Mouse (Mus musculus) spleen, embryonic (tissue): ENCODE measurements at regions not wholly inside any gene's neighbourhood (a gene's known extent, or its start where the extent isn't known, plus 50 kb on each side); places are given as distances from the start of the nearest gene placed in this dataset.

ENCODE experiments used
- CTCF ChIA-PET: fragments of 350-600 bp; sonication (Branson Sonifier 250); formaldehyde crosslinking; loops from one replicate; lab custom pipeline; 2022; lab: Charles Lee

DNA sequence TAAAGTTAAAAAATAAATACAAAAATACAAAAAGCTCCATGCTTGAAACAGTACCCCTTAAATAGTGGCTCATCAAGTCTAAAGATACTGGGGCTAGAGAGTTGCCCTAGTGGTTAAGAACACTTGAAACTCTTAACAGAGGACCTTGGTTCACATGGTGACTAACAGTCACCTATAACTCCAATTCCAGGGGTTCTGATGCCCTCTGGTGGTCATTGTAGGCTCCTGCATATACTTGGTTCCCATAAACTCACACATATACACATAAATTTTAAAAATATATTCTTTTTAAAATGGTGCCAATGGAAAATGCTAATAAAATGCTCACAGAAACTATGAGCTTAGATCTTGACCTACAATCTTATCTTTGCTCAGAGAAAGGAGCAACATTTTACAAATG is 286.4 kb downstream of the Pdcd6ip start:
- CTCF ChIA-PET: no interaction called here

DNA sequence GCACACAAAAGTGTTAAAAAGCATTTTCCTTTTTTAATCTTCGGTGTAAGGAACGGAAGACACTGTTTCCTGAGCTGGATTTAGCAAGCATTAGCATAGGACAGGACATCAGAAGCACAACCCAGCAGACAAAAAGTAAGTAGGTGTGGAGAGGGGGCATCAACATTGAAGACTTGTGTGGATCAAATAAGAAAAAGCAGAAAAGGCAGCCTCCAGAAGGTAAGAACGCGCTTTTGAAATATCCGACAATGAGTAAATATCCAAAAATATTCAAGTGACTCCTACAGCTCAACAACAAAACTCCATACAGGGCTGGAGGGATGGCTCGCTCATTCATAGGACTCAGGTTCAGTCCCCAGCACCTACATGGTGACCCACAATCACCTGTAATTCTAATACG is 286.9 kb downstream of the Pdcd6ip start:
- CTCF ChIA-PET: interaction anchor here (0.9 kb wide), 1 partner anchor 21 kb away, joined by 3 read pairs; no protein-coding TSS in a partner anchor

DNA sequence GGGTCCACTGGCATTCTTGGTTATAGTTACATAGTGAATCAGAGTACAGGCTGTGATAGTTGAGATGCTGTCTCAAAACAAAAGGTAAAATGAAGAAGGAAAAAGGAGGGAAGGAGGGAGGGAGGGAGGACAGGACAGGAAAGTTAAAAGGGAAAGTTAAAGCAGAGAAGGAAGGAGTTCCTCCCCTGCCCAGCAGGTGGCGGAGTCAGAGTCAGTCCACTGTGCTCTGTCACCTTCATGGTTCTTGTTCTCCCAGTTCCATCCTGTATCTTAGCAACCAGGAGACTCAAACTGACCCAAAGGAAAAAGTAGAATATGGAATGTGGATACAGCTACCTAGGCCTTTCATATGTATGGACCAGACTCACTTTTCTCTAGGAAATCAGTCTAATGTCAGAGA is 288.3 kb downstream of the Pdcd6ip start:
- CTCF ChIA-PET: no interaction called here

DNA sequence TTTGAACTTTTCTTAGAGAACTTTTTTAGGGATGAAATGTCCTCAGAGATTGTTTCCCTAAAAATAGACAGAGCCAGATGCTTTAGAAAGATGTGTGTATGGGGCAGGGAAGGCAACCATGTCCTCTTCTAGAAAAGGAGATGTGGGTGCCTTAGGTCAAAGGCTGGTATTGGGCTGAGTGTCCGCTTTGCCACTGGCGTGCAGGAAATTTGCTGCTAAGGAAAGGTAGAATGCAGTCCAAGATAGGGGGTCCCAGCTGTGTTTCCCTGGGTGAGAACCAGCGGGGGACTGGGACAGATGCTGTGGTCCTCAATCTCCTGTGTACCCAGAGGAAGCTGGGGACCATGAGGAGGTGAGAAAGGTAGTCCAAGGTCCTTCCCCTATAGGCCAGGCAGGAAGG is 291.0 kb downstream of the Pdcd6ip start:
- CTCF ChIA-PET: no interaction called here

DNA sequence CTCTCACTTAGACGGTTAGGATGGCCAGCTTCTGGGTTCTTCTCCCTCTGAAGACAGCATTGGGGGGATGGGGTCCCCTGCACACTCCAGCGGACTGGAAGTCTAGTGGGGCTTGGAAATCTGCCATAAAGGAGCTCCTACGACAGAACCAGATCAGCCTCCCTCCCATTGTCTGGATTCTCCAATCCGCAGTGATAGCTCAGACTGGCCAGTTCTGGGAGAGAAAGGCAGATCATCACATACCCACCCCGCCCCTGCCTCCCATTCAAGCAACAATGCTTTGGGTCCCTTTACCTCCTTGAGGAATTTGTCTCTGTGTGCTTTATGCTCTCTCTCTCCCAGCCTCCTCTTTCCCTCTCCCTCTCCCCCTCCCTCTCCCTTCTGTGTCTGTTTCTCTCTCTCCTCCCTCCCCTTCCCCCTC is 292.5 kb downstream of the Pdcd6ip start:
- CTCF ChIA-PET: no interaction called here

DNA sequence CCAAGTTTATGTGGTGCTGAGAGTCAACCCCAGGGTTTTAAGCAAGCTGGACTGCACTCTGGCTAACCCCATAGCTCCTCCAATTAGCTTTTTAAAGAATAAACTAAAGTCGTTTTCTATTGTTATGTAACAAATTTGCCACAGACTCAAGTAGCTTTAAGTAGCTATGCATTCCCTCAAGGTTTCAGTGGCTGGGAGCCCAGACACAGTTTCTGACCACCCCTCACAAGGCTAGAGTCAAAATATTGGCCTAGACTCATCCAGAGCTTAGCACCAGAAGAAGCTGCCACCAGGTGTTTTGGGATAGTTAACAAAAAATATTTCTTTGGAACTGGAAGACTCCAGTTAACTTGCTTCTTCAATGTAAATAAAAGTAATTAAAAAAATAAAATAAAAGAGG is 293.4 kb downstream of the Pdcd6ip start:
- CTCF ChIA-PET: no interaction called here

DNA sequence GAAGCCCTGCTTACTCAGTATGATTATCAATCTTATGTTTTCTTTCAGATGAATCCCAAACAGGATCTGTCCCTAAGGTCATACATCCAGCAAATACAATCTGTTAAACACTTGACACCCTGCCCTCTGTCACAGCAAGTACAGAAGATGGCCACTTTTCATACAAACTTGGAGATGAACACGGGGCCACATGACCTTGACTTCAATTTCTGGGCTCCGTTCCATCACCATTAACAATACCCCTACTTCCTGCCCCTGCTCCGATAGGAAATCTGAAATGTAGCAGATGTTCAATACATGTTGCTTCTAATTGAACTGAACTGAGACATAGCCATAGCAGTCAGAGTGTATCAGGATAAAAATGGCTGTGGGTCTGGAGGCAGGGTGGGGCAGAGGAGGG is 294.2 kb downstream of the Pdcd6ip start:
- CTCF ChIA-PET: no interaction called here

DNA sequence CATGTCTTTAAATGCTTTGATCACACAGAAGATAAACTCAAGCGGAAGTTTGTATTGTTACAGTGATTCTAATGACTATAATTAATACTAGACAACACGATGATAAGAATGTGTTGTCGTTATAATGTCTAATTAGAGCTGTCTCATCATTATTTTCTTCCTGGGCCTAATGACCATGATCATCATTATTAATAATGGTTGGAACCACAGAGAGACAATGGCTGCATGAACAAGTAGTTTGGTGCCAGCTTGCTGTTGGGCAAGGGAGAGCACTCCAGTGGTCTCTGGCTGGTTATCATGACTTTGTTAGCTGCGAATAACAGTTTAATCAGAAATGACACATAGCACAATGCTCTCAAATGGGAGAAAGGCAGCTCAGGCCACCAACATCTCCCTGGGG is 296.4 kb downstream of the Pdcd6ip start:
- CTCF ChIA-PET: no interaction called here

DNA sequence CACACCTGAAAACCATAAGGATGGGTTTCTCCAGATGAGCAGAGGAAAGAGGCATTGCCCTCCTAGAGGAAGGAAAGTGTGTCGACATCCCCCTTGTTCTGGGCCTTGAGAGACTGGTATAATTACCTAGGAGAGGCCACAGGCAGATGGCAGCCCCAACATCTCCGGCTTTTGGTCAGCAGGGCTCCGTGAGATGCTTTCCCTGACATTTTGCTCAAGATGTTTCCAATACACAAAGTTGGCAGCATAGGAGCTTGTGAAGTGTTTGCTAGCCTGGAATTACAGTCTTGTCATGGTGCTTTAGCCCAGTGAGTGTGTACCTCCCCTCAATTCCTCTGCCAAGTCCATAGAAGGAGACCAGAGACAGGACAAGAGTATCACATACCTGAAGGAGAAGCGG is 299.5 kb downstream of the Pdcd6ip start:
- CTCF ChIA-PET: no interaction called here

DNA sequence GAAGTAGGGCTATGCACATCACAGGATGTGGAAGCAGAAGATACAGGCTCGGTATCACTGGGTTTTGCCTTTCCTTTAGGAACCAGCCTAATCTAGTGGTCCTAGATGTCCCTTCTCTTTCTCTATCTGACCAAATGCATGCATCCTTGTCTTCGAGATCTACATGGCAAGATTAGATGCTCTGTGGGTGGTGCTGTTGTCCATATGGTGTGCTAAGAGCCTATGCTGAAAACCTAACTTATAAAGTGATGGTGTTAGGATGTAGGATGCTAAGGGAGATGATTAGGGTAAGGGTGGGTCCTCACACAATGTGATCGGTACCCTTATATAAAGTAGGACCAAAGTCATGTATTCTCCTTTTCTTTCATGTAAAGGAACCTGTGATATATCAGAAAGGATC is 313.7 kb downstream of the Pdcd6ip start:
- CTCF ChIA-PET: no interaction called here

DNA sequence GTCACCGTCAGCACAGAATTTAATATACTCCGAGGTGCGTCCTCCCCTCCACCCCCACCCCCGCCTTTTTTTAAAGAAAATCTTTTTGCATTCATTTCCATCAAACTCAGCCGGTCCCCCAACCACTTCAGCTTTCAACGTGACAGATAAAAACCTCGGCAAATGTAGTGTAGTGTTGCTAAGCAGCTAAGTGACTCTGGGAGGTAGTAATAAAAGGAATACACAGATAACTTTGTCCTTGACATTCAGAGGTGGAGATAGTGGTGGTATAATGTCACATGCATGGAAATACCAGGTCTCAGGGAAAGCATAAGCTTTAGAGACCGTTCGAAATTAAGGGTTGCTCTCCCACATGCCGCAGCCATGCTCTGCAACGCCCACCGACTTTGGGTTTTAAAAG is 320.7 kb downstream of the Pdcd6ip start:
- CTCF ChIA-PET: no interaction called here

DNA sequence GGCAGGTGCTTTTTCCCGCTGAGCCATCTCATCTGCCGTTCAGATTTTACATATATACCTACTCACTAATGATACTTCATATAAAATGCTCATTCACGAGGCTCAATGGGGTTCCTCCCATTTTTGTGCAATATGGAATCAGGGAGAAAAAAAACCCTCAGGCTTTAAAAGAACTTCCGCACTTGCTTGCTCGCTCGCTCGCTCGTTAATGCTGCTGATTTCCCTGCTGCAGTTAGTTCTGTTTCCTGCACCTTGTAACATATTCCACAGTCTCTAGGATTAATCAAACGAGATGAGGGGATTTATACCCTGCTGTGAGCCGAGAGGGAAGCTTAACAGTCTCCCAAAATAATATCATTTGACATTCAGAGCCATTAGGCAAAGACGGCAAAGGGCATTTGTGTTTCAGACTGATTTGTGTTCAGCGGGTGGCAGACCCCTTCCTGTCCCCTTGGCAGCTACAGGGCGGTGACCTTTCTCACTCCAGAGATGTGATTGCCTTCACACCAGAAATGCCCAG is 326.4 kb downstream of the Pdcd6ip start:
- CTCF ChIA-PET: no interaction called here

DNA sequence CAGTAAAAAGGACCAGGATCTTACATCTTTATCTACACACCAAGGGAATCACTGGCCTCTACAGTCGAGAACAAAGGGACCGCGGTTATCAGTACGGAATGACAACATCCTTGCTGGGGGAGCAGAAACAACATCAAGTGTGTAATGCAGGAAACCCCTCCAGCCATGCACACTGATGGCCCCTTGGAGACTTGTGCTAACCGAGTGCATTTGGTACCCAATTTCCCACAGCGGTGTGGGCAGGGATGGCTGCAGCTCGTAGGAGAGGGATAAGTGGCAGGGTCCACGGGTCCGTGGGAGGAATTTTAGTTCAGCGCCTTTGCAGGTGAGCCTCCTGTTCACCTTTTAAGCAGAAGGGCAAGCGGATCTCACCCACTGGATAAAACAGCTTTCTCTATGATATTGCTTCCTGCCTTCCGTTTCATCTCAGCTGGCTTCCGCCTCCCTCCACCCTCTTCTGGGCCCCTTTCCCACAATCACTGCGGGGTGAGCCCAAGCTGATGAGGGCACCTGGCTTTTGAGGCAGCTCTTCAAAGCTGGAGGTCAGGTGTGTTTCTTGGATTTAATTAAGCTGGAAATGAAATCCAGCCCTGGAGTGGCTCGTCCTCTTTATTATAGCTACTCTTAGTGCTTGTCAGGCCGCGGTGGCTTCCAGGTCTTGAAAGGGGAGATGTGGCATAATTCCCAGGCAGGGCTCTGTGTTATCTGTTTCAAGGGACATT is 327.5 kb downstream of the Pdcd6ip start:
- CTCF ChIA-PET: no interaction called here

DNA sequence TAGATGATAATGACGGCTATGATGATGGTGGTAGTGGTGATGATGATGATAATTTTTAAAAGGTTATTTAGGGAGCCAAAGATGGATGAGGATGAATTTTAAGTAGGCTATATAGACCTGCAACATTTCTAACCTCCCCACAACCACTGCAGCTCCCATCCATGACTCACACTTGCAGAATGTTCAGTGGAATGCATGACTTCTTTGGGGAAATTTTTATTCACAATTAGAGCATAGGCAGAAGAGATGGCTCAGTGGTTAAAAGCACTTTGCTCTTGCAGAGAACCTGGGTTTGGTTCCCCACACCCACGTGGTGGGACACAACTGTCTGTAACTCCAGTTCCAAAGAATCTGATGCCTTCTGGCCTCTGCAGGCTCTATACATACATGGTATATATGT is 329.5 kb downstream of the Pdcd6ip start:
- CTCF ChIA-PET: no interaction called here

DNA sequence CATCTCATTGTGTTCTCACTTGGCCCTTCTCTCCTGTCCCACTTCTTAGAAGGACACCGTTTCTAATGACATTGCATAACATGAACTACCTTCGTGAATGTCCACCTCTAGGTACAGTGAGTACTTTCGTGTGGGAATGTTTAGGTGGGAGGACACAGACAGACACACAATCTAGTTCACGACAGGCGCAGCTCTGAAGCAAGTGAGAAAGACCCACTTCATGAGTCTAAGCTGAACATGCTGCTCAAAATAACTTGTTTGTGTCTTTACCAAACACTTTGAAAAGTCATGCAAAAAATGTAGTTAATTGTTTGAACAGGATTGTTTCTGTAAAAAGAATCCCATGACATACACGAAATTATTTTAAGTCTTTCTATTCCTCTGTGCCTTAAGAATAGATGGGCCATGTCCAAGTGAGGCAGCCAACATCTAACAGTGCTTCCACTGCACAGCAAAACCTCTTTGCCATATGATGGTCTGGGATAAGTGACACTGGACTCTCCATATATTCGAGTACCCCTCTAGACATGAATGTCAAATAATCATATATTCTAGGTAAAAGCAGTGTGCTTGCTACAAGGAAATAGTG is 336.2 kb downstream of the Pdcd6ip start:
- CTCF ChIA-PET: no interaction called here

DNA sequence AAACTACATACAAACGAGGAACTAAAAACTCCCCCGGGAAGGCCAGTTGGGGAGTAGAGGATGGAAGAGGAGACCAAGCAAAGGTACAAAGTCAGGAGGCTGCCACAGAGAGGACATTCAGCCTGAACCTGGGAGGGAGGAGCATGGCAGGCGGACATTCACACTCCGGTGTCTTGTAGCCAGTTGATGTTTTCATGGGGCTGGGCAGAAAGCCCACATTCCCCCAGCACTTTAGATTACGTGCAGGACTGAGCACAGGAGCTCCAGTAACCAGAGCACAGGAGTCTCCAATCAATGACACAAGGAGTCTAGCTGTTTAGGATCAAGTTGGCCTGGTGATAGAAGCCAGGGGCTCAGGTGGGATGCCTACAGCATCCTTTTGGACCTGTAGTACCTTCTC is 360.1 kb downstream of the Pdcd6ip start:
- CTCF ChIA-PET: no interaction called here

DNA sequence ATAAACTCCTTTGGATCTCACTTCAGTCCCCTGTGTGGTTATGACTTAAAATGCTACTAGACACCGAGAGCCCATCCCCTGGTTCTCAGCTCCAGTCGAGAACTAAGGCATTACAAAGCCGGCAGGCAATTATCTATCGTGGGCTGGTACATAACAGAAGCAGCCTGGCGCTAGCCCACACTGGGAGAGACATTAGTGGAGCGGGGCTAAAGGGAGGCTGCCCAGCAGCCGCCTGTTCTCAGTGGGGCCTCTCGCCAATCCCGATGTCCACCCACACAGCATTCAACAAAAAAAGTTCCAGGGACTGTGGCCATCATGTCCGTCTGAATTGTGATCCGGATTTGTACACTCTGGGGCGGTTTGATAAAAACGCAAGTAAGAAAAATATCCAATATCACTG is 361.5 kb downstream of the Pdcd6ip start:
- CTCF ChIA-PET: no interaction called here

DNA sequence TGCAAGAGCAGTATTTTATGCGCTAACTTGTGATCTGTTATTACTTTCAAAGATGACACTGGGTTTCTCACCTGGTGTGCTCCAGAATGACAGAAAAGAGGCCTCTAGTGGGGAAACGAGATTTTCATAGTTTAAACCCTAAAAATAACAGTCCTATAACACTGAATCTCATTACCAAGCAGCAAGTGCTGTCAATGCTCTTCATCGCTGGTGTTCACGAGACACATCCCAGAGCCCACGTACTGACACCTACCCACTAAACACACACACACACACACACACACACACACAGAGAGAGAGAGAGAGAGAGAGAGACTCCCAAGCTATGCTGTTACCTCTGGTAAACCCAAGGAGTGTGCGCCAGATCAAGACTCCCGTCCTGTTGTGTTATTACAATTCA is 365.9 kb downstream of the Pdcd6ip start:
- CTCF ChIA-PET: no interaction called here

DNA sequence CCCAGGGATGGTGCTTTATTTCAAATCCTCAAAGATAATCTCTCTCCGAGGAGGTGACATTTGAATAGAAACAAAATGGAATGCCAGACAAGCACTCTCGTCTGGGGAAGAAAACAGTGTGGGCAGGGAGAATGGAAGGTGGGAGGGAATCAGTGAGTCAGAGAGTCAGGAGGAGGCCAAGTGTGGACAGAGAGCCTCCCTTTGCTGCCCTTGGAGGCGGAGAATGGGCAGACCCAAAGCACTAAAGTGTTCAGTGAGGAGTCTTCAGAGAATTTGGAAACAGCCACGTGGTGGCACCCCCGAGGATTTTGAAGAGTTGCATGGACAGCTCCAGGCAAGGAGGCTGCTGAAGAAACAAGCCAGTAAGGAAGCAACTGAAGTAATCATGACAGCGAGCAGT is 367.2 kb downstream of the Pdcd6ip start:
- CTCF ChIA-PET: no interaction called here

DNA sequence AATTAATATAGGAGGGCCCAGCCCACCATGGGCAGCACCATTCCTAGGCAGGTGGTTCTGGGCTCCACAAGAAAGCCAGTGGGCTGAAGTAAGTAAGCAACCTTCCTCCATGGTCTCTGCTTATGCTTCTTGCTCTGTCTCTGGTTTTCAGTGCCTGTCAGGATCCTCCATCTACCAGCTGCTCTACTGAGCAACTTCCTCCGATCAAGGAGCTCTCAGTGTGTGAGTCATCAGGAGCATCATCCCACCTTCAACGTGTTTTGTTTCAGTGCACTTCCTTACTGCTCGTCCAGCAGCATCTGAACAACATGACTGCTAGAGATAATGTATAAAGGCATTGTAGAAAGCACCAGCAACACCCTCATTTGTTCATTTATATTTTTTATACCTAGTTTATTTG is 368.0 kb downstream of the Pdcd6ip start:
- CTCF ChIA-PET: no interaction called here

DNA sequence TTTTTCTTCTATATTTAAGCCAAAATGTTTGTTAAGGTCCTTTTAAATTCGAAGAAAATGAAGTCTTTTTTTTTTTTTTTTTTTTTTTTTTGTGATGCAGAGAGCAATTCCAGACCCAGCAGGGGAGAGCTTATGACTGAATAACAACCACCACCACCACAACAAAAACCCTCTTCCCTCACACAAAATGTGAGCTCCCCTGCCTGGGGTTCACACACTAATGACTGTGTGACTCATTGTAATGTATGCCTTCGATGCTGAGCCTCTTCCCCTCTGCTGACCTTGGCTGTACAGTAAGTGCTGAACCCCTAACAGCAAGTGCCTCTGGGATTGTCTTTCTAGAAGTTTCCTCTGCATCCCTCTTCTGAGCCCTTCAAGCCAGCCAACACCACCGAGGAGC is 383.6 kb downstream of the Pdcd6ip start:
- CTCF ChIA-PET: no interaction called here

DNA sequence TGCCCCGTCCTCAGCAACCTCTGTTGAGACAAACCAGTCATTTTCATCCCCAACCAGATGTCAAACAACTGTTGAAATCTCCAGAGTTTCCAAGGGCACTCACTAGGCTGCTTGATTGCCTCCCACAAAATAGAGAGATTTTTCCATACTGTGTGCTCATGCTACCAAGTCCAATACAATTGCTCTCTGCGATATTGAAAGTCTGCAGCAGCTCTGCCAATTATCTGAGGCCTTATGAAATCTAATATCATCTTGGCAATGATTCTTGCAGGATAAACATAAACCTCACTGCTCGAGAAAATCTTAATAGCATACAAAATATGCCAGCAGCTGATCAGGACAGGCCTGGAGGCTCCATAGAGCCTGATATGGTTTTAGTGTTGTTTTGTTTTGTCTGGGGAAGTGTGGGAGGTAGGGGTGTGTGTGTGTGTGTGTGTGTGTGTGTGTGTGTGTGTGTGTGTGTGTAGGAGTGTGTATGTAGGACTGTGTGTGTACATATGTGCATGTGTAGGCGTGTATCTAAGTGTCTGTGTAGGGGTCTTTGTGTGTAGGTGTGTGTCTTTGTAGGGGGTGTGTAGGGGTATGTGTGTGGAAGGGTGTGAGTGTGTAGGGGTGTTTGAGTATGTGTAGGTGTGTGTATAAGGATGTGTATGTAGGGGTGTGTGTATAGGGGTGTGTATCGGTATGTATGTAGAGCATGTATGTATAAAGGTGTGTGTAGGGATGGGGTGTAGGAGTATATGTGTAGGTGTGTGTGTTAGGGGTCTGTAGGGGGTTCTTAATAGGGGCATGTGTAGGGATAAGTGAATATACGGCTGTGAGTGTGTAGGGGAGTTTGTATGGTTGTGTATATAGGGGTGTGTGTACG is 398.1 kb downstream of the Pdcd6ip start:
- CTCF ChIA-PET: no interaction called here

DNA sequence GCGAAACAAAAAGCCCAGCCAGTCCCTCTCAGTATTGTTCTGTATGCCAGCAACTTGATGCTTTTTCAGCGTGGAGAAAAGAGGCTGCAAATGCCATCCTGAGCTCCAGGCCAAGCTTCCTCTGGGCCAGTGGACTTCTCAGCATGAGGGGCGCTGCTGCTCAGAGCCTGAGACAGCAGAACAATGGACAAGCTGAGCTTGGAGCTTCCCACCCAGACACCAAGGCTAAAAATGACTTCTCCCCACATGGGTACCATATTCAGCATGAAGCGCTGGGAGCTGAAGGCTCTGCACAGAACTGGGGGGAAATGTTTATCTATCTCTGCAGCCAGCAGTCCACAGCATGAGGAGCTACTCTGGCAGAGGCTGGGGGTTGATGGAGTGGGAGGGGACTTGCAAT is 402.3 kb downstream of the Pdcd6ip start:
- CTCF ChIA-PET: no interaction called here
